Mouse (Mus musculus) small intestine, adult 2 months (tissue): ENCODE measurements around the gene Ncoa6. TPM values are rescaled to one million over a fixed set of nuclear protein-coding genes. Genes with fewer than 3 reads are reported as not detected.
"Not testable (repeated sequence)": the region's sequence is repeated elsewhere in the genome, so short reads cannot be mapped to it uniquely, and the experiment has no call there.

ENCODE experiments used
- H3K27ac ChIP-seq: fragments of 200-500 bp; 2 replicates; pipeline ENCODE4 v1.5.1; 2012; ENCODE audit warnings: low read depth, low read length, control low read depth, inconsistent platforms; ENCODE audit not compliant: insufficient read depth
- H3K27me3 ChIP-seq: fragments of 200-500 bp; 2 replicates; pipeline ENCODE4 v1.6.1; 2012; ENCODE audit warnings: mild to moderate bottlenecking, moderate library complexity, low read length, inconsistent platforms; ENCODE audit not compliant: control insufficient read depth, insufficient read depth
- H3K36me3 ChIP-seq: fragments of 200-500 bp; 2 replicates; pipeline ENCODE4 v1.6.1; 2012; ENCODE audit warnings: mild to moderate bottlenecking, low read length, control low read depth, inconsistent platforms; ENCODE audit not compliant: control insufficient read depth, insufficient read depth
- H3K4me1 ChIP-seq: fragments of 200-500 bp; 2 replicates; pipeline ENCODE4 v1.6.1; 2012; ENCODE audit warnings: low read length, inconsistent platforms, mixed read lengths; ENCODE audit not compliant: control insufficient read depth, insufficient read depth, insufficient read length
- H3K4me3 ChIP-seq: fragments of 200-500 bp; 2 replicates; pipeline ENCODE4 v1.5.1; 2012; ENCODE audit warnings: low read depth, mild to moderate bottlenecking, control low read depth, inconsistent platforms, low read length, moderate library complexity
- CTCF ChIP-seq: fragments of 200-500 bp; IDR thresholded peaks from 2 replicates; pipeline ENCODE4 v1.5.1; 2012; ENCODE audit warnings: low read depth, mild to moderate bottlenecking, control low read depth, inconsistent platforms, low read length, moderate library complexity, mixed read lengths; ENCODE audit not compliant: insufficient replicate concordance, insufficient read length; ENCODE audit errors: extremely low read depth
- POLR2A ChIP-seq: fragments of 200-500 bp; IDR thresholded peaks from 2 replicates; pipeline ENCODE4 v1.6.1; 2012; ENCODE audit warnings: low read depth, mild to moderate bottlenecking, control low read depth, inconsistent platforms, low read length, moderate library complexity
- WGBS: fragments of 180-500 bp; shearing (Covaris S2); methylation state at CpG from one replicate; pipeline ENCODE4 v1.1.7; 2018; 5-methylcytosine and 5-hydroxymethylcytosine counted together
- polyA plus RNA-seq: library from polyadenylated mRNA; depleted of rRNA; stranded (reverse); fragments of >200 nt; gene quantifications from 2 replicates; pipeline ENCODE4 v1.2.3, GENCODE M21; 2012

The Ncoa6 gene
- polyA plus RNA-seq, 1 experiment: 57.0 TPM

DNA sequence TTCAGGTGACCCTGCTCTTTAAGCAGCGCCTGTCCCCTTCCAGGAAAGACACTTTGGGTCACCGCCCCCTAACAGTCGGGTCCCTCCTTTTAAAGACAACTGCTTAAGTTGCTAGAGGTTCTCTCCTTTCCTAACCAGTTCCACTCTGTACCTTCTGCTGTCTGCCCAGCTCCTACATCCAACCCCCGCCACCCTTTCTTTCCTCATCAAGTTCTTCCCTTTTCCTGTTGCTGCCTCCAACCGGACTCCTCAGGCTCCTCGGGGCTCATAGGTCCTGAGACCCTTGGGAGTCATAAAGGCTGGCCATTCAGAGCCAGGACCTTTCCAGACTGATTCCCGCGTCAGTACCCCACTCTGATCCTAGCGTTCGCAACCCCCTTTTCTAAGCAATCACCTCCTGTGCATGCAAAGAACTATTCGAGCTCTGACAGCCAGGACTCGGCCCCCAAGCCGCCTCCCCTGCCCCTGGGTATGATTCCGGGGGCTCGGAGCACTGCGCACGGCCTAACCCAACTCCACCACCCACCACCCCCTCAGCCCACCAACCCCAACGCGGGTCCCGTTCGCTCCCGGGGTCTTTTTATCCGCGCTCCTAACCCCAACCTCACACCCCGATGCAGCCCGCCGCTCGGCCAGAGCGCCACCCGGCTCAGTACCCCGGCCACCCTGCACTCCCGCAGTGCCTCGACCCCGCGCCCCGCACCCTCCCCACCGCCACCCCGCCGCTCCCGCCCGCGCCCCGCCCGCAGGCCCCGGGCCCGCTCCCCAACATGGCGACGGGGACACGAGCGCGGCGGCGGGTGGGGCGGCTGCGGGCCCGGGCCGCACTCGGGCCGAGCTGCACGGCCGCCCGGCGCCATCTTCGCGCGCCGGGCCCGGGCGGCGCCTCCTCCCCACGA lies 774 bp downstream of the Ncoa6 start:
- Histone ChIP-seq H3K36me3 (no peaks in the 10 kb centered on the region), H3K4me3 (peak overlapping the region; percentile 90), H3K4me1 (no peaks in the 10 kb centered on the region; the same call in 1 of the 2 replicates), H3K27ac (peak overlapping the region; percentile 65), H3K27me3 (0 out of 2 replicates have a peak, but pooled peaks cover 3% of the 10 kb centered on the region)
- 1% methylated on average over 70 of the region's 71 CpGs for WGBS
- no peak for TF ChIP-seq POLR2A
- no peak for TF ChIP-seq CTCF

DNA sequence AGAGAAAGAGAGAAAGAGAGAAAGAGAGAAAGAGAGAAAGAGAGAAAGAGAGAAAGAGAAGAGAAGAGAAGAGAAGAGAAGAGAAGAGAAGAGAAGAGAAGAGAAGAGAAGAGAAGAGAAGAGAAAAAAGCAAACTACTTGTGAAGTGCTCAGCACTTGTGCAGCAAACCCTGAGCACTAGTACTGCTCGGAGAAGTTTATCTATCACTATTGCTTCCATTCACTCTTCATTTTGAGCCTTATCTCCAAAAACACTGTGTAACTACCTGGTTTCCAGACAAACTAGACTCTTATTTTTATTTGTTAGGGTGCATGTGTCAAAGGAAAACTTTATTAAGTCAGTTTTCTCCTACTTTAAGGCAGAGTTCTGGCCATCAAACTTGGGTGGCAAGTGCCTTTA lies 6.8 kb downstream of the Ncoa6 start:
- no peak for TF ChIP-seq POLR2A
- TF ChIP-seq CTCF: no peak
- WGBS: 80% methylated on average over 1 of the region's 1 CpGs
- no peaks in the 10 kb centered on the region for H3K27me3 ChIP-seq
- no peaks in the 10 kb centered on the region for H3K4me1 ChIP-seq
- no peak overlapping the region for H3K4me3 ChIP-seq
- no peaks in the 10 kb centered on the region; the same call in 1 of the 2 replicates for H3K36me3 ChIP-seq
- H3K27ac ChIP-seq: no peak overlapping the region

DNA sequence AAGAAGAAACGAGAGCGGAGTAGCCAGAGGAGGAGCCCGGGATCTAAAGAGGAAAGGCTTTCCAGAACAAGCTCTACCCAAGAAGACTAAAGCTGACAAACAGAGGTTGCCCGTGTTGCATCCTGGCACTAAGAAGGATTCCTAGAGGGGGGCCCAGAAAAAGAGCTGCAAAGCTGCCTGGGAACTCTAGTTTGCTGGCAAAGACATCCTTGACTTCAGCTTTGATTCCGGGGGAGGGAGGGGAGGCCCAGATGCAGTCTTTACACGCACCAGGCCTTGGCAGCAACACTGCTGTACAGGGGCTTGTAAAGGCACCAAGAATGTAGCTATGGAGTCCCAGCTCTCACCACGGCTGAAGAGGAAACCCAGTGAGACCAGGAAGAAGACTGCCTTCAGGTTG lies 20.1 kb downstream of the Ncoa6 start:
- Histone ChIP-seq H3K27me3 (no peaks in the 10 kb centered on the region), H3K27ac (no peak overlapping the region), H3K36me3 (0 out of 2 replicates have a peak, but pooled peaks cover 6% of the 10 kb centered on the region), H3K4me3 (no peak overlapping the region), H3K4me1 (no peaks in the 10 kb centered on the region)
- WGBS: 82% methylated on average over 7 of the region's 7 CpGs
- TF ChIP-seq CTCF: no peak

DNA sequence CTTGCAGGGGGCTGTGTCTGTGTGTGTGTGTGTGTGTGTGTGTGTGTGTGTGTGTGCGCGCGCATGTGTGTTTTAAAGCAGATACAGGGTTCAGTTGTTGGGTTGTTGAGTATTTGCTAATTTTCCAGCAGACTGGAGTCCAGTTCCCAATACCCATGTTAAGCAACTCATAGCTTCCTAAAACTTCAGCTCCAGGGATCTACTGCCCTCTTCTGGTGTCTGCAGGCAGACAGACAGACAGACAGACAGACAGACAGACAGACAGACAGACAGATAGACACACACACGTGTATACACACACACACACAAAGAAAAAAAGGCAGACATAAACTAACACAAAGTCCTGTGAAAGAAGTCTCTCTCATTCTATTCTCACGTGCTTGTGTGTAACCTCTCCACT lies 22.4 kb downstream of the Ncoa6 start:
- no peak overlapping the region for H3K4me3 ChIP-seq
- 0 out of 2 replicates have a peak, but pooled peaks cover 6% of the 10 kb centered on the region for H3K36me3 ChIP-seq
- H3K27me3 ChIP-seq: no peaks in the 10 kb centered on the region
- no peak overlapping the region for H3K27ac ChIP-seq
- 86% methylated on average over 5 of the region's 5 CpGs for WGBS
- TF ChIP-seq POLR2A (no peak), CTCF (no peak)
- H3K4me1 ChIP-seq: no peaks in the 10 kb centered on the region

DNA sequence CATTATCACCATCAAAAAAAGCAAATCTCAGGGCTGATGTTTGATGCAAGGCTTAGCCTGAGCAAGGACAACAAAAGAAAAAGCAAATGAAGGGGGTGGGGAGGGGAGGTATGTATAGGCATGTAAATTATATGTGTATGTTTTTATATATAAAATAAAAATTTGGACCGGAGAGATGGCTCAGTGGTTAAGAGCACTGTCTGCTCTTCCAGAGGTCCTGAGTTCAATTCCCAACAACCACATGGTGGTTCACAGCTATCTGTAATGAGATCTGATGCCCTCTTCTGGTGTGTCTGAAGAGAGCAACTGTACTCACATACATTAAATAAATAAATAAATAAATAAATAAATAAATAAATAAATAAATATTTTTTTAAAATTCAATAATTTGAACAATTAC lies 25.8 kb downstream of the Ncoa6 start:
- not testable (repeated sequence) for H3K4me1 ChIP-seq, H3K27ac ChIP-seq, H3K36me3 ChIP-seq, H3K4me3 ChIP-seq, H3K27me3 ChIP-seq
- WGBS: 100% methylated on average over 1 of the region's 1 CpGs

DNA sequence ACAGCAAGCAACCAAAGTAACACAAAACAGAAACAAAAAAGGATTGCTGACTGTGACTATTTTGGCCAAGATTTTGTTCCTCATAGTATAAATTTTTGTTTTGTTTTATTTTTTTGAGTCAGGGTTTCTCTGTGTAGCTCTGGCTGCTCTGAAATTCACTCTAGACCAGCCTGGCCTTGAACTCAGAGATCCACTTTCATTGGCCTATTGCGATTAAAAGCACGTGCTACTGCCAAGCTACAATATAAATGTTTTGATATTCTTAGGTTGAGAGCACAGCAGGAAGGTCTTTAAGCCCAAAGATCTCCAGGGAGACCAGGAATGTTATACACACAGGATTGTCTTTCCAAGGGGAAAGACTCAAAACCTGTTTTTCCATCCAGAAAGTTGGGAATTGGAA lies 30.2 kb downstream of the Ncoa6 start:
- WGBS: 49% methylated on average over 2 of the region's 2 CpGs
- Histone ChIP-seq H3K4me1 (no peaks in the 10 kb centered on the region), H3K27ac (no peak overlapping the region), H3K27me3 (no peaks in the 10 kb centered on the region), H3K36me3 (no peaks in the 10 kb centered on the region), H3K4me3 (no peak overlapping the region)
- TF ChIP-seq POLR2A (no peak), CTCF (no peak)

DNA sequence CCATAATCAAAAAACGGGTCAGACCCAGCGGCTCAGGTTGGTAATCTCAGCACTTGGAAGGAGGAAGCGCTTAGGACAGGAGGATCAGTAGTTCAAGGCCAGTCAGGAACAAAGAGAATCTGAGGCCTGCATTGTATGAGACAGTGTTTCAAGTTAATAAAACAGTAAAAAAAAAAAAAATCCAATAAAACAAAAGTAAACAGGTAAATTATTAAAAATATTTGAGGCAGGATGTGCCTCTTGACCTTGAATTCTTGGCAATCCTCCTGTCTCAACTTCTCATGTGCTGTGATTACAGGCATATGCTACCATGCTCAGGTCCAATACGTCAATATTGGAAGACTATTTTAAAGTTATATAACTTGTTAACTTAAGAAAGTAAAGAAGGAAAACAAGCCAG lies 30.8 kb downstream of the Ncoa6 start:
- TF ChIP-seq CTCF: no peak
- TF ChIP-seq POLR2A: no peak
- Histone ChIP-seq H3K27me3 (no peaks in the 10 kb centered on the region), H3K36me3 (no peaks in the 10 kb centered on the region), H3K4me1 (no peaks in the 10 kb centered on the region), H3K27ac (no peak overlapping the region), H3K4me3 (no peak overlapping the region)
- WGBS: 46% methylated on average over 4 of the region's 4 CpGs
